Mouse (Mus musculus) hindbrain, embryonic 16.5 days (tissue): Measurements from ENCODE around the gene Dhtkd1. TPM values are rescaled to one million over a fixed set of nuclear protein-coding genes. Genes with fewer than 3 reads are reported as not detected.

Experiments
- ATAC-seq: fragments of 200-750 bp; cut with Nextera tagmentation; 2 replicates; pipeline ENCODE4 v1.8.0; 2017; ENCODE audit warnings: moderate TSS enrichment, moderate library complexity
- H3K27ac ChIP-seq: fragments of 300-500 bp; sonication (generic); 2 replicates; pipeline ENCODE4 v1.5.1; 2014; ENCODE audit warnings: low read depth, mild to moderate bottlenecking, control low read depth, low read length, moderate library complexity
- H3K27me3 ChIP-seq: fragments of 300-500 bp; sonication (generic); replicated peaks from 2 replicates; pipeline ENCODE4 v1.6.1; 2014; ENCODE audit warnings: low read length; ENCODE audit not compliant: control insufficient read depth, insufficient read depth
- H3K36me3 ChIP-seq: fragments of 300-500 bp; sonication (generic); 2 replicates; pipeline ENCODE4 v1.6.1; 2014; ENCODE audit warnings: mild to moderate bottlenecking, low read length, moderate library complexity, mixed read lengths; ENCODE audit not compliant: control insufficient read depth, insufficient read depth
- H3K4me1 ChIP-seq: fragments of 300-500 bp; sonication (generic); 2 replicates; pipeline ENCODE4 v1.6.1; 2014; ENCODE audit warnings: low read depth, low read length; ENCODE audit not compliant: control insufficient read depth, insufficient read depth
- H3K4me2 ChIP-seq: fragments of 300-500 bp; sonication (generic); 2 replicates; pipeline ENCODE4 v1.6.1; 2014; ENCODE audit warnings: mild to moderate bottlenecking, low read length, control low read depth, moderate library complexity
- H3K4me3 ChIP-seq: fragments of 300-500 bp; sonication (generic); 2 replicates; pipeline ENCODE4 v1.5.1; 2014; ENCODE audit warnings: mild to moderate bottlenecking, low read length, control low read depth, moderate library complexity
- H3K9ac ChIP-seq: fragments of 300-500 bp; sonication (generic); 2 replicates; pipeline ENCODE4 v1.6.1; 2014; ENCODE audit warnings: low read depth, mild to moderate bottlenecking, control low read depth, low read length, moderate library complexity
- H3K9me3 ChIP-seq: fragments of 300-500 bp; sonication (generic); 2 replicates; pipeline ENCODE4 v1.6.1; 2014; ENCODE audit warnings: mild to moderate bottlenecking, low read length, moderate library complexity; ENCODE audit not compliant: control insufficient read depth
- WGBS: fragments of 180-500 bp; shearing (Covaris S2); extraction: QIAGEN DNeasy Blood & Tissue Kit; methylation state at CpG from one replicate; pipeline ENCODE4 v1.1.7; 2014; 5-methylcytosine and 5-hydroxymethylcytosine counted together
- polyA plus RNA-seq: library from polyadenylated mRNA; unstranded; fragments of >200 nt; fragmentation: Nextera tagmentation; extraction: Ambion mirVana; gene quantifications from 2 replicates; pipeline ENCODE4 v1.2.1, GENCODE M21; 2015

Dhtkd1 gene
- polyA plus RNA-seq, 1 experiment from 2014 or later, result 6.1 TPM

- H3K27ac ChIP-seq, result no peak overlapping the region
- no peaks in the 10 kb centered on the region for H3K4me1 ChIP-seq
- no peak overlapping the region for H3K4me2 ChIP-seq
- H3K9ac ChIP-seq, result no peak overlapping the region
- H3K9me3 ChIP-seq, result no peaks in the 10 kb centered on the region
- no peaks in the 10 kb centered on the region for H3K27me3 ChIP-seq
- peaks cover 2% of the 10 kb centered on the region; the same call in 1 of the 2 replicates for H3K36me3 ChIP-seq
- H3K4me3 ChIP-seq, result no peak overlapping the region
- 94% methylated on average over 6 of the region's 6 CpGs for WGBS
- ATAC-seq, result no peak
These were observed 19.8 kb downstream of the Dhtkd1 start for GRCm38 (mm10) chr2:5922823-5923222.

- H3K36me3 ChIP-seq, result 0 out of 2 replicates have a peak, but pooled peaks cover 8% of the 10 kb centered on the region
- no peaks in the 10 kb centered on the region for H3K27me3 ChIP-seq
- no peaks in the 10 kb centered on the region for H3K4me1 ChIP-seq
- peak overlapping the region; percentile 2; the same call in 1 of the 2 replicates for H3K4me2 ChIP-seq
- no peak overlapping the region for H3K27ac ChIP-seq
- 50% methylated on average over 16 of the region's 16 CpGs for WGBS
- ATAC-seq, result peak; percentile 74; the same call in 1 of the 2 replicates
- H3K4me3 ChIP-seq, result no peak overlapping the region
- no peaks in the 10 kb centered on the region for H3K9me3 ChIP-seq
- H3K9ac ChIP-seq, result no peak overlapping the region
These were observed 31.2 kb downstream of the Dhtkd1 start for GRCm38 (mm10) chr2:5911282-5911965.

GRCm38 (mm10) chr2:5906625-5907024 is 36.0 kb downstream of the Dhtkd1 start:
- H3K27me3 ChIP-seq, result no peaks in the 10 kb centered on the region
- H3K27ac ChIP-seq, result no peak overlapping the region
- H3K4me3 ChIP-seq, result no peak overlapping the region
- no peaks in the 10 kb centered on the region for H3K4me1 ChIP-seq
- H3K4me2 ChIP-seq, result no peak overlapping the region
- peaks cover 14% of the 10 kb centered on the region; the same call in 1 of the 2 replicates for H3K36me3 ChIP-seq
- 54% methylated on average over 3 of the region's 3 CpGs for WGBS
- no peak for ATAC-seq
- H3K9me3 ChIP-seq, result no peaks in the 10 kb centered on the region
- H3K9ac ChIP-seq, result no peak overlapping the region

- no peak overlapping the region for H3K4me3 ChIP-seq
- peaks cover 15% of the 10 kb centered on the region; the same call in 1 of the 2 replicates for H3K36me3 ChIP-seq
- H3K9ac ChIP-seq, result no peak overlapping the region
- H3K27me3 ChIP-seq, result no peaks in the 10 kb centered on the region
- no peak overlapping the region for H3K4me2 ChIP-seq
- H3K9me3 ChIP-seq, result no peaks in the 10 kb centered on the region
- no peak for ATAC-seq
- H3K27ac ChIP-seq, result no peak overlapping the region
- WGBS, result 31% methylated on average over 5 of the region's 5 CpGs
- no peaks in the 10 kb centered on the region for H3K4me1 ChIP-seq
These were observed 36.5 kb downstream of the Dhtkd1 start for GRCm38 (mm10) chr2:5906092-5906491.

- Histone ChIP-seq H3K9me3 (no peaks in the 10 kb centered on the region), H3K4me2 (no peak overlapping the region), H3K36me3 (peaks cover 9% of the 10 kb centered on the region; the same call in 1 of the 2 replicates), H3K27me3 (no peaks in the 10 kb centered on the region), H3K4me3 (no peak overlapping the region), H3K27ac (no peak overlapping the region), H3K4me1 (no peaks in the 10 kb centered on the region), H3K9ac (no peak overlapping the region)
- 53% methylated on average over 5 of the region's 5 CpGs for WGBS
- no peak for ATAC-seq
These were observed 42.4 kb downstream of the Dhtkd1 start for GRCm38 (mm10) chr2:5900145-5900544.

GRCm38 (mm10) chr2:5894843-5895570 is 47.6 kb downstream of the Dhtkd1 start, which contains the start of gene Sec61a2:
Gene Sec61a2 (minus strand): TSS chr2:5895432.
- under 1% methylated on average over 61 of the region's 62 CpGs for WGBS
- H3K36me3 ChIP-seq, result peaks cover 5% of the 10 kb centered on the region; the same call in 1 of the 2 replicates
- ATAC-seq, result peak; percentile 99
- H3K27ac ChIP-seq, result peak within 1 kb of the TSS; percentile 85
- H3K4me1 ChIP-seq, result peaks cover 11% of the 10 kb centered on the region
- no peaks in the 10 kb centered on the region for H3K9me3 ChIP-seq
- H3K9ac ChIP-seq, result peak within 1 kb of the TSS; percentile 98
- H3K4me3 ChIP-seq, result peak within 1 kb of the TSS; percentile 94
- H3K27me3 ChIP-seq, result no peaks in the 10 kb centered on the region
- H3K4me2 ChIP-seq, result peak within 1 kb of the TSS; percentile 61

GRCm38 (mm10) chr2:5894296-5894695 is 48.3 kb downstream of the Dhtkd1 start:
- Histone ChIP-seq H3K9ac (peak overlapping the region; percentile 98; the same call in 1 of the 2 replicates), H3K9me3 (no peaks in the 10 kb centered on the region), H3K4me1 (peaks cover 11% of the 10 kb centered on the region), H3K4me3 (peak overlapping the region; percentile 94), H3K27ac (no peak overlapping the region), H3K4me2 (peak overlapping the region; percentile 61), H3K27me3 (no peaks in the 10 kb centered on the region), H3K36me3 (peaks cover 5% of the 10 kb centered on the region; the same call in 1 of the 2 replicates)
- ATAC-seq, result no peak
- 34% methylated on average over 11 of the region's 11 CpGs for WGBS

GRCm38 (mm10) chr2:5889412-5889811 is 53.2 kb downstream of the Dhtkd1 start:
- no peak overlapping the region for H3K9ac ChIP-seq
- WGBS, result 74% methylated on average over 2 of the region's 2 CpGs
- H3K4me3 ChIP-seq, result no peak overlapping the region

GRCm38 (mm10) chr2:5888865-5889264 is 53.7 kb downstream of the Dhtkd1 start:
- no peak overlapping the region for H3K4me3 ChIP-seq
- no peaks in the 10 kb centered on the region for H3K27me3 ChIP-seq
- H3K4me1 ChIP-seq, result peaks cover 7% of the 10 kb centered on the region
- H3K4me2 ChIP-seq, result no peak overlapping the region
- WGBS, result 91% methylated on average over 5 of the region's 5 CpGs
- no peak overlapping the region for H3K9ac ChIP-seq
- ATAC-seq, result no peak
- peaks cover 38% of the 10 kb centered on the region for H3K36me3 ChIP-seq
- H3K27ac ChIP-seq, result no peak overlapping the region
- H3K9me3 ChIP-seq, result no peaks in the 10 kb centered on the region

More at GRCm38 (mm10) chr2:5889412-5889811, 53.2 kb downstream of the Dhtkd1 start:
- no peak for ATAC-seq
- no peaks in the 10 kb centered on the region for H3K27me3 ChIP-seq
- no peak overlapping the region for H3K4me2 ChIP-seq
- no peak overlapping the region for H3K27ac ChIP-seq
- H3K4me1 ChIP-seq, result peaks cover 10% of the 10 kb centered on the region
- H3K36me3 ChIP-seq, result peaks cover 35% of the 10 kb centered on the region
- no peaks in the 10 kb centered on the region for H3K9me3 ChIP-seq
